8 mouse cellular contexts compared by ENCODE assay signal in the genomic region with DNA sequence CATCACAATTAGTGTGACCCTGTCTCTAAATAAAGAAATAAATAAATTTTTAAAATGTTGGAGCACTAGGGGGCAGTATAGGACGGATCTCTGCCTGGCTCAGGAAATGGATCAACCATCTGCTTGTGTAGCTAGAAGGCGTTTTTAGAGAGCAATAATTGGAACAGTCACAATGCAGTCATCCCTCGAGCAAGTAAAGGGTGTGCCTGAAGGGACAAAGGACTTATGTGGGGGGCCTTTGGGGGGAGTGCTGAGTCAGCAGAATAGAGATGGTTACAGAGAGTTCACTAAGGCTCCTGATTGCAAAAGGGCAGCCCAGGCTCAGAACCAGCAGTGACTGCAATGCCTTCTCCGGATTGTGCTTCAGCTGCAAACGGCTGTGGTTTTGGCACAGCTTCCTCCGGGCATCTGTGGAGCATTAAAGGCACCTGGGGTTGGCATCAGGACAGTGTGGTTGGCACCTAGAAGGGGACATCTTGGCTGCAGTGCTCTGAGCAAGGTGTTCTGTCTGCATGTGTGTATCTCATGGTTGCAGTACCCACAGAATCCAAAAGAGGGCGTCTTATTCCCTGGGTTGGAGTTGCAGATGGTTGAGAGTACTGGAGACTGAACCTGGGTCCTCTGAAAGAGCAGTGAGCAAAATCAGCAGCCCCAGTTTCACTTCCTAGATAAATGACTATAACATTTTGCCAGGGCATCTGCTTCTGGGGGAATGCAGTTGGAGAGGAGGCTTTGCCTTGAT. TPM values are rescaled to one million over a fixed set of nuclear protein-coding genes. Genes with fewer than 3 reads are reported as not detected.
DNase-seq lines count a peak whose midpoint lies in the region; ATAC-seq and TF ChIP-seq lines count a peak whose summit lies in the region.

No protein-coding gene starts in this region.

- H3K36me3 ChIP-seq in forebrain, embryonic 16.5 days (ENCODE audit: control insufficient read depth, insufficient read depth), result no peaks in the 10 kb centered on the region

- WGBS in cerebellum, adult 2 months, result 2% methylated on average over 7 of the region's 7 CpGs
- WGBS in forebrain, embryonic 16.5 days, result 15% methylated on average over 7 of the region's 7 CpGs

- no peak overlapping the region for H3K27ac ChIP-seq in cerebellum, adult 2 months (ENCODE audit: insufficient read depth, low read length)
- peak overlapping the region; percentile 80 for H3K27ac ChIP-seq in forebrain, embryonic 16.5 days (ENCODE audit: low read length)

- 0 out of 2 replicates have a peak overlapping the region, but pooled peaks have one; percentile 6 for H3K9ac ChIP-seq in forebrain, embryonic 16.5 days (replicated peaks; ENCODE audit: low read depth, low read length)

- peak; percentile 45 to 62 for DNase-seq in cerebellum, adult 2 months
- no peak for DNase-seq in cerebellum, adult 11 months
- peak; percentile 65 for DNase-seq in 3134 (ENCODE audit: extremely low read depth, insufficient read length, low spot score)
- peak; percentile 65 for DNase-seq in c-Kit-negative CD71-positive TER-119-positive erythroid progenitor cells, embryonic 14.5 days (ENCODE audit: low read depth, low spot score)
- DNase-seq in layer of hippocampus, adult 9-11 months, result peak; percentile 52
- peak; percentile 73 for DNase-seq in mesoderm, embryonic 11.5 days (ENCODE audit: low read depth, low spot score)
- no peak for DNase-seq in T-cell, adult 2 months (ENCODE audit: low spot score)

- peak; percentile 71 for ATAC-seq in forebrain, embryonic 16.5 days

- peaks cover 10% of the 10 kb centered on the region for H3K4me1 ChIP-seq in cerebellum, adult 2 months (ENCODE audit: control insufficient read depth, insufficient read depth, low read length)
- peaks cover 3% of the 10 kb centered on the region; the same call in 1 of the 2 replicates for H3K4me1 ChIP-seq in forebrain, embryonic 16.5 days (replicated peaks; ENCODE audit: control insufficient read depth, insufficient read depth, low read length)

- peak; percentile 59; the same call in 1 of the 2 replicates for TF ChIP-seq CTCF in cerebellum, adult 2 months (IDR thresholded peaks at IDR 0.05; ENCODE audit: borderline replicate concordance, insufficient read depth, low read depth, low read length)

- H3K9me3 ChIP-seq in forebrain, embryonic 16.5 days (ENCODE audit: control insufficient read depth, low read length), result no peaks in the 10 kb centered on the region

- H3K4me2 ChIP-seq in forebrain, embryonic 16.5 days (ENCODE audit: low read length), result no peak overlapping the region

- no peak overlapping the region for H3K4me3 ChIP-seq in cerebellum, adult 2 months (replicated peaks; ENCODE audit: insufficient read depth, low read depth, low read length)
- no peak overlapping the region for H3K4me3 ChIP-seq in forebrain, embryonic 16.5 days (replicated peaks; ENCODE audit: low read length)

- no peak for TF ChIP-seq POLR2A in cerebellum, adult 2 months (IDR thresholded peaks at IDR 0.05; ENCODE audit: borderline replicate concordance, insufficient read depth, low read length)

- H3K27me3 ChIP-seq in cerebellum, adult 2 months (ENCODE audit: control insufficient read depth, insufficient read depth, low read length), result no peaks in the 10 kb centered on the region
- no peaks in the 10 kb centered on the region for H3K27me3 ChIP-seq in forebrain, embryonic 16.5 days (replicated peaks; ENCODE audit: control insufficient read depth, insufficient read depth, low read length)

RNA-seq across cellular contexts. Expression of gene Prpsap1, which starts 7.2 kb away (rescaled TPM):
- 114 and 129 TPM in 2 replicates for polyA plus RNA-seq in cerebellum, adult 2 months (2012; rRNA removed)
- polyA plus RNA-seq in forebrain, embryonic 16.5 days (2015; fragmentation: Nextera tagmentation; extraction: Ambion mirVana), result 200 and 201 TPM in 2 replicates

RNA-seq across cellular contexts. Expression of gene Sphk1, which starts 29.5 kb away (rescaled TPM):
- 9.0 and 9.7 TPM in 2 replicates for polyA plus RNA-seq in cerebellum, adult 2 months (2012; rRNA removed)
- 2.9 and 3.3 TPM in 2 replicates for polyA plus RNA-seq in forebrain, embryonic 16.5 days (2015; fragmentation: Nextera tagmentation; extraction: Ambion mirVana)

RNA-seq across cellular contexts. Expression of gene Qrich2, which starts 35.1 kb away (rescaled TPM):
- 0.05 TPM in 1 of 2 replicates, not detected in the other for polyA plus RNA-seq in cerebellum, adult 2 months (2012; rRNA removed)
- polyA plus RNA-seq in forebrain, embryonic 16.5 days (2015; fragmentation: Nextera tagmentation; extraction: Ambion mirVana), result 0.09 TPM in 1 of 2 replicates, not detected in the other

Comparison
In these comparisons a context has a peak if more than half of its experiments do, and no peak if none do; other contexts are left out.
1. DNase-seq: peak in cerebellum, adult 2 months (2 of 2), 3134 (single experiment), c-Kit-negative CD71-positive TER-119-positive erythroid progenitor cells, embryonic 14.5 days (single experiment), layer of hippocampus, adult 9-11 months (single experiment) and mesoderm, embryonic 11.5 days (single experiment); none in cerebellum, adult 11 months (single experiment) and T-cell, adult 2 months (single experiment).